Mouse (Mus musculus) liver, embryonic 14.5 days (tissue): ENCODE data around the gene Gjd3.

Experiments
- CTCF ChIP-seq: IDR thresholded peaks from 2 replicates; pipeline ENCODE4 v1.5.1; 2016; ENCODE audit warnings: antibody characterized with exemption, low read depth, control low read depth
- EP300 ChIP-seq: IDR thresholded peaks from 2 replicates; pipeline ENCODE4 v1.6.1; 2016; ENCODE audit warnings: antibody characterized with exemption, low read depth

- no peak for TF ChIP-seq CTCF
- TF ChIP-seq EP300: no peak
These were observed 38.9 kb downstream of the Gjd3 start for GRCm38 (mm10) chr11:98943741-98944461.
